Mouse (Mus musculus) embryo, embryonic 10 days (tissue): ENCODE measurements around the gene Pstpip1.

ENCODE experiments used
- DNase-seq: peaks from one replicate; pipeline ENCODE4 v3.0.0-alpha.2; 2015; ENCODE audit warnings: low spot score

Pstpip1 gene

GRCm38 (mm10) chr9:56106274-56107072 is 16.7 kb downstream of the Pstpip1 start:
- no peak for DNase-seq

- DNase-seq: no peak
These were observed 17.8 kb downstream of the Pstpip1 start for GRCm38 (mm10) chr9:56107527-56107926.

- DNase-seq: no peak
These were observed 18.4 kb downstream of the Pstpip1 start for GRCm38 (mm10) chr9:56108174-56108573.

- no peak for DNase-seq
These were observed 28.3 kb downstream of the Pstpip1 start for GRCm38 (mm10) chr9:56118091-56118490.

GRCm38 (mm10) chr9:56118582-56118981 is 28.8 kb downstream of the Pstpip1 start:
- DNase-seq: peak; percentile 94

DNA sequence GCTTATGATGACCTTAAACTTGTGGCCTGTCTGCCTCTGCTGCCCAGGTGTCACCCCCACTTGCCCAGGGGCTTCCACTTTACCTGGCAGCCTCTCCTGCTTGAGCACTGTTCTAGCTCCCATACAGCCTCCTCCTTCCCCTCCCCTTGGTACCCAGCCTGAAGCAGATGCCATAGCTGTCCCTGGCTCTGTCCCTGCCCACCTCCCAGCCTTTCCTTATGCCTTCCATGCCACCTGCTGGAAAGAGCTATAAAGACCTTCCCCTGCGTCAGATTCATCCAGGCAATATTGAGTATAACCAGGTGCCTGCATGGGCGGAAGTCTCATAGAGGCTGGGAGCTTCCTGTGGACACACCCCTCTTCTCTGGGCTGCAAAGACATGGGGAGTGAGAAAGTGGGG is 29.9 kb downstream of the Pstpip1 start:
- DNase-seq: no peak

- peak; percentile 82 for DNase-seq
These were observed 31.3 kb downstream of the Pstpip1 start for GRCm38 (mm10) chr9:56121097-56121496.

DNA sequence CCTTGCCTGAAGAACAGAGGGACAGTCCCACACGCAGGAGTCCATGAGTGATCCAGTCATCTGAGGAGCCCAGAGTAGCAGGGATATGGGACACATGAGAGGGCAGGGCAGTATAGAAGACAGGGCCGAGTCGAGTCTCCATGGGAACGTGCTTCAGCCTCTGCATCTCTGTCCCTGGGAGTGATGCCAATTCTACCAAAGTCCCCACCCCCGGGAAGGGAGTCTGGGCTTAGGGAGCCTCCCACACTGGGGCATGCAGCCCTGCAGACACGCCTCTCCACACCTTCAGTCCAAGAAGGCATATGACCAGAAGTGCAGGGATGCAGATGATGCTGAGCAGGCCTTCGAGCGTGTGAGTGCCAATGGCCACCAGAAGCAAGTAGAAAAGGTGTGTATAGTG is 33.2 kb downstream of the Pstpip1 start:
- DNase-seq: no peak

DNA sequence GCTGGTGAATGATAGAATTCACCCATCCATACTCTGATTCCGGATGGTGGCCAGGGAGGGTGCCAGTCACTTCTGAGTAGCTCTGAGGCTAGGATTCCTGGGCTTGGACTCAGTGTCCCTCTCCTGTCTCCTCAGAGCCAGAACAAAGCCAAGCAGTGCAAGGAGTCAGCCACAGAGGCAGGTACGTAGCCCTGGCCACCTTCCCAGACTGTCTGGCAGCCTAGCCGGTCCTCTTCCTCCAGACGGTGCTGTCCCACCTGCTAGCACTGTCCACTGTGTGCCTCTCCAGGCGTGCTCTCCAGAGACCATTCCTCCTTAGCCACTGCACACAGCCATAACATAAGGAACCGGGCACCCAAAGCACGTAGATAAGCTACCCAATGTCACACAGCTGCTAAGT is 33.9 kb downstream of the Pstpip1 start:
- DNase-seq: no peak

DNA sequence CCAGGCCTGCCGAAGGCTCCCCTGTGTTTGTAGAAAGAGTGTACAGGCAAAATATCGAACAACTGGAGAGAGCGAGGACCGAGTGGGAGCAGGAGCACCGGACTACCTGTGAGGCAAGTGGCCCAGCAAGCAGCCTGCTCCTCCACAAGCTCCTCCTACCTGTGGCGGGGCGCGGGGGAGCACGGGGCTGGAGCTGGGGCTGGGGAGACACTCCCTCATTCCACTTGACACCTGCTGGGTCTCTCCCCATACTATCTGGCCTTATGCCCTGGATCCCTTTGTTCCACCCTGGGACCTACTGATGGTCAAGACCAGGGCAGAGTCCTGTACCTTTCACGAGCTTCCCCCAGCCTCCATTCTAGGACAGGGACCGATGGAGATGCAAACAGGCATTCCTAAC is 34.8 kb downstream of the Pstpip1 start:
- DNase-seq: no peak

DNA sequence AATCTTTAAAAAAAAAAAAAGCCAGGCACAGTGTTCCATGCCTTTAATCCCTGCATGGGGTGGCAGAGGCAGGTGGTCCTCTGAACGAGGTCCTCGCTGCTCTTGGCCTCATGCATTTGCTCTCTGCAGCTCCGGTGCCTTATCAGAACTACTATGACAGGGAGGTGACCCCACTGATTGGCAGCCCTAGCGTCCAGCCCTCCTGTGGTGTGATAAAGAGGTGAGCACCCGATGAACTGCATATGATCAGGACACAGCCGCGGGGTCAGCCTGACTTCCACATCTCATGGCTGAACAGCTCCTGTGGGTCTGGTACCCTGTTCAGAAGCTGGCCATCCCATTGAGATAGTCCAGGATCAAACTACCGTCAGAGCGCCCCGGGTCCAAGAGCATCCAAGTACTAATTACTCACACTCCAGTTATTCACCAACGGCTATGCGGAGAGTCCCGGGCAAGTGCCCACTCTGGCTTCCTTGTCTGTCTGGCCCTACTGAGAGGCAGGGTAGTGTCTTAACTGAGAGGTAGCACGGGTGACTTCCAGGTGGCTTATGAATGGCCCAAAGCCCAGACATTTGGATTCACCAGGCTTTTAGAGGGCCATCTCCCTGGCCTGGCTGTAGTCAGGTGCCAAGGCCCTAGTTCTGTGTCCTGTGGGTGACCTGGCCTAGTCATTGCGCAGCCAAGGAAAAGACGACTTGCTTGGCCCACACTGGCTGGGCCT is 36.9 kb downstream of the Pstpip1 start:
- no peak for DNase-seq

GRCm38 (mm10) chr9:56128331-56128730 is 38.6 kb downstream of the Pstpip1 start:
- DNase-seq: no peak

DNA sequence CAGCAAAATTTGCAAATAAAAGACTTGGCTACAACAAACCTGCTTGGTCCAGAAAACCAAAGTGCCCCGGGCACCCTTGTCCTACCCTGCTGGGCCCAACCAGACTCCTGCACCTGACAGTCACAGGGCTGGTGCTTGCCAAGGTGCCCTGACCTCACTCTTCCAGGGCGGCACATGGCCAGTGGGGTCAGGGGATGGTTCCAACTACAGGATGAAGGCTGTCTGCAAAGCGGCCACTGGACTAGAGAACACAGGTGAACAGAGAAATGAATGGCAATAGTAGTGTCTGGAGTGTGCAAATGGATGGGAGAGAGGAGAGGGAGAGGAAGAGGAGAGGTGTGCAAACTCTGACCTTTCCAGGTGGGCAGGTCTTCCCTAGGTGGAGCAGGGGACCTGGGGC is 40.2 kb downstream of the Pstpip1 start:
- no peak for DNase-seq

DNA sequence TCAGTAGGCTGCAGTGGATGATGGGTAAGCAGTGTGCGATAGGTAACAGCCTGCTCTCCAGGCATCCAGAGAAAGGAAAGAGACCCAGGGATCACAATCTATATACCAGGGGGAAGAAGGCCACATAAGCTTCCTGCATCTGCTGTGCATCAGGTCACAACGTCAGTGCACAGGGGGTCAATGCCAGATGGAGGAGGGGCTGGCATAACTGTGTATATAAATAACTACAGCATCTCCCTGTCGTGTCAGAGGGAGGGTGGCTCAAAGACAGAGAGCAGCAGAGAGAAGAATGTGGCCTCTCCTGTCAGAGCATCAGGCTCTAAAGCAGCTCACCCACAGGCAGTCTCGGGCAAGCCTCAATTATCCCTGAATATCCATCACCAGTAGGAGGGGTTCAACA is 40.8 kb downstream of the Pstpip1 start:
- DNase-seq: no peak

GRCm38 (mm10) chr9:56131813-56132525 is 42.2 kb downstream of the Pstpip1 start:
- no peak for DNase-seq

DNA sequence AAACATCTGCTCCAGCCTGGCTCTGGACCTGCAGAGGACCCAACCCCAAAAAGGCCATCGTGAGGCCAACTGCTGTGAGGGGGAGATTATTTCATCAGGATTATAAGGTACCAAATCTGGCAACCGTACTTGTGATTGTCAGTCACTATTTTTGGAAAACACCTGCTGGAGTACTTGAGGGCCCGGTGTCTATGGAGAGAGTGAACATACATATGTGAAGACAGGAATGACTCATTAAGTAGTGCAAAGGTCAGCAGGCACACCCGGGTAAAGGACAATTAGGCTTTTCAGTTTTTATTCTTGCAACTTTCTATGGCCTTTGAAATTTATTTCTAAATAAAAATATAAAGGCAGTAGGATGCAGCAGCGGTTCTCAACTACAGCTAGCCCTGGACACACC is 44.2 kb downstream of the Pstpip1 start:
- DNase-seq: no peak

DNA sequence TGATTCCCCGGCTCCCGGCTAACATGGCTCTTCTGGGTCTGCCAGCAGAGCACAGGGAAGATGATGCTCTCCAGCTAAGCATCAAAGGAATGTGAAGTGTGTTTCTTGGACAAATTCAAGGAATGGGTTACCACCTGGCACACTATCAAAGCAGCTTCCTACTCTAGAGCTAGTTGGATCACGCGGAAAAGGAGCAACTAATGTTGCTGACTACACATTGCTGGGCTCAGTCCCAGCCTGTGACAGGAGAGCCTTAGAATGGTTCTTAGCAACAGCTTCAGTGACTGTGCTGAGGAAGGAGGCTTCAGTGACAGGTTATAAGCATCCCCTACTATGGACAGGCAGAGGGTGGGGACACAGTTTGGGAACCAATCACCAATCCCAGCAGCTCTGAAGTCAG is 44.9 kb downstream of the Pstpip1 start:
- no peak for DNase-seq

- DNase-seq: no peak
These were observed 45.9 kb downstream of the Pstpip1 start for GRCm38 (mm10) chr9:56135590-56136197.

DNA sequence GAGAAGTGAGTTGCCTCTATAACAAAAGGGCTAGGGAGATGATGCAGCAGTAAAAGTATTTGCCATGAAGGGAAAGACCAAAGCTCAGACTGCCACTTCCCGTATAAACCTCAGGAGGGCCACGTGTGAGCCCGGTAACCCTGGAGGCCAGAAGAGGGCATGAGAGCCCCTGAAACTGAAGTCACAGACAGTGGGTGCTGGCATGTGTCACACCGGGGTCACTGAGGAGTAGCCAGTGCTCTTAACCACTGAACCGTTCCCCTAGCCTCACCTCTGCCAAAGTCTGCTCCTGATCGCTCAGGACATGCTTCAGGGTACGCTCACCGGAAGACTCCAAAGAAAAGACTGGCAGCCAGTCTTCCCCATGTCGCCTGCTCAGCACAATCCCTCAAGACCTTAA is 52.0 kb downstream of the Pstpip1 start:
- no peak for DNase-seq

- no peak for DNase-seq
These were observed 54.7 kb downstream of the Pstpip1 start for GRCm38 (mm10) chr9:56144366-56145003.

DNA sequence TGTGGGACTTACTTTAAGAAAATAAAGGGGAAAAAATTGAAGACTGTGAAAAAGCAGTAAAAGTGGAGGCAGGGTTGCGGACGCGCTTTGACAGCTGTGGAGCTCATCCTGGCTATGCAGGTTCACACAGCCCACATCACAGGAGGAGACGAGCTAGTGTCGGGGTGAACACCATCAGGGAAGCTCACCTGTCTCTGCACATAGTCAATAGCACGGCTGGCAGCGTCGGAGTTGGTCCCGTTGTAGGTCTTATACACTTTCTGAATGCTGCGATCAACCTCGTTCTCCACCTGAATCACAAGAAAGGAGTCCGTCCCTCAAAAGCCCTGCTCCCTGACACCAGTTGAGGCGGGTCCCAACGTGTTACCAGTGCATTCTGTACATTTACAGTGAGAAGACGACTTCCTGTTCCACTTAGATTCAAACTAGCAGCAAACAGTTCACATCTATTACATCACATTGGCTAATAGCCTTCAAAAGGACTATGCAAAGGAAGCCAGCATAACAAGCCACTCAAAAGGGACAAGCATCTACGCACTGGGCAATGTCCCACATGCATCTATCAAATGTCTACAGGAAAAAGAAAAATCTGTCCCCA is 56.7 kb downstream of the Pstpip1 start:
- DNase-seq: no peak
